Mouse (Mus musculus) adrenal gland, adult 8-10 months (tissue): Measurements from ENCODE around the gene Hsd11b2. TPM values are rescaled to one million over a fixed set of nuclear protein-coding genes. Genes with fewer than 3 reads are reported as not detected.

Source experiments
- DNase-seq: peaks from one replicate; pipeline ENCODE4 v3.0.0; 2022
- total RNA-seq, 4 experiments: library from RNA; stranded (reverse); gene quantifications; 2 replicates each; pipeline ENCODE4 v1.2.4; 2022

Hsd11b2 gene
- total RNA-seq, result under 1 TPM; 0.56 to 0.98 (median 0.82) TPM

DNA sequence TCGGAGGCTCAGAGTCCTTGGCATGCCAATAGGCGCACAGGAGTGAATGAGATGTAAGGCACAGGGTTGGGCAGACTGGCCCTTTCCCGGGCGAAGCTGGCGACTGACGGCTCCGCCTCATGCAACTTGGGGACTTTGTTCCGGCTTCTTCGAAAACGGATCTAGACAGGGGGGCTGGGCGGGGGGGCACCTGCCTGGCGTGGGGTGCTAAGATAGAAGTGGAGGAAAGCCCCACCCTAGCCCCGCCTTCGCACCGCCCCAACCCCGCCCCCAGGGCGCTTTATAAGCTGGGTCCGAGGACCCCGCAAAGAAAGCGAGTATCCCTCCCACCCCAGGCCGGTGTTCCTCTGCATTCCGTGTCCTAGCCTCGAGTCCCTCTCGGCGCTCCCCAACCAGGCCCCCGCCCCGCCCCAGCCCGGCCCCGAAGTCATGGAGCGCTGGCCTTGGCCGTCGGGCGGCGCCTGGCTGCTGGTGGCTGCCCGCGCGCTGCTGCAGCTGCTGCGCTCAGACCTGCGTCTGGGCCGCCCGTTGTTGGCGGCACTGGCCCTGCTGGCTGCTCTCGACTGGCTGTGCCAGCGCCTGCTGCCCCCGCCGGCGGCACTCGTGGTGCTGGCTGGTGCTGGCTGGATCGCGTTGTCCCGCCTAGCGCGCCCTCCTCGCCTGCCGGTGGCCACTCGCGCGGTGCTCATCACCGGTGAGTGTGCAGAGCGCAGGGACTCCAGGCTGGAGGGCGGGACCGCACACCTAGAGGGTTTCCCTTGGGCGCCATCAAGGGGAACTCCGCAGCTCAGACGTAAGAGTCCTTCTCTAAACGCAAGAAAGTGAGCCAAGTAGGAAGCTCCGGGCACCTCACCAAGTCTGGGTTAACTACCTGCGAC is at the start of gene Hsd11b2:
Hsd11b2 (plus strand) TSS at position 320 of the 878 bp plus-strand sequence.
- DNase-seq, result no peak

DNA sequence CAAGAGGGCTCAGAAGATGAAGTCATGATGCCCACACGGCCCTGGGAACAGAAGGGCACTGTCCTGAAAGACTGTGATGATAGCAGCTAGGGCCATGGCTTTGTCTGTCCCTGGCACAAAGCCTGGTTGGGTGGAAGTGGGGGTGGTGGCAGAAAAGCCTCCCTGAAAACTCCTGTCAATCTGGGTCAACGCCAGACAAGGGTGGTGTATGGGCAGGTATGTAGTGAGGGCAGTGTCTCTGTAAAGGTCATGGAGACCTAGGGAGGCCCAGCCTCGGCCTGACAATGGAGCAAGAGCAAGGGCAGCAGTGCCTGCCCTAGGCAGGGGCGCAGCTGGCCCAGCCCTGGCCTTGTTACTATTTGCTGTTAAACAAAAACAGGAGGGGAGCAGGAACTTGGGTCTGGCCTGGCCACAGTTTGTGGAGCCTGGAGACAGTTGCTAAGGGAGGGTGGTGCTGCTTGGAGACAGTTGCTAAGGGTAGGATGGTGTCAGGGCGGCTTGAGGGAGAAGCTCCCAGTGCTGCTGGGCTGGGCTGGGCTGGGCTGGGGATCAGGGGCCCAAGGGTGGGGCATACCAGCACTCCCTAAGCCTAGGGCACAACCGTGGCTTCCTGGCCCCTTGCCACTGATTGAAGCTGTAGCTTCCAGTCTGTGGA is 49.4 kb upstream of the Hsd11b2 start:
- no peak for DNase-seq

DNA sequence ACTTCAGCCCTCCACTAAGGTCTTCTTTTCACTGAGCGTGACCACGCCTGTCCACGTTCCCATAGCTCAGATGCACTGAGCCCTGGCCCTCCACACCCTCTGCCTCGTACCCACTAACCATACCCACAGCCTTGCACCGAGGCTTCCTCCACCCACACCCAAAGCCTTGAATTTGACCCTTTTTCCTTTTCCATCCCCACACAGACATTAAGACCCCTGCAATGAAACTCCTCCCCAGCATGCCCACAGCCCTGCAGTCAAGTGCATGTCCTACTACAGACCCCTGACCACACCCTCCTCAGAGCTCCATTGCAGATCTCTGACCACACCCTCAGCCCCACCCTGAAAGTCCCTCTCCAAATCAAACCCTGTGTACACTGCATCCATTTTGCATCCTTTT is 48.7 kb upstream of the Hsd11b2 start:
- no peak for DNase-seq

DNA sequence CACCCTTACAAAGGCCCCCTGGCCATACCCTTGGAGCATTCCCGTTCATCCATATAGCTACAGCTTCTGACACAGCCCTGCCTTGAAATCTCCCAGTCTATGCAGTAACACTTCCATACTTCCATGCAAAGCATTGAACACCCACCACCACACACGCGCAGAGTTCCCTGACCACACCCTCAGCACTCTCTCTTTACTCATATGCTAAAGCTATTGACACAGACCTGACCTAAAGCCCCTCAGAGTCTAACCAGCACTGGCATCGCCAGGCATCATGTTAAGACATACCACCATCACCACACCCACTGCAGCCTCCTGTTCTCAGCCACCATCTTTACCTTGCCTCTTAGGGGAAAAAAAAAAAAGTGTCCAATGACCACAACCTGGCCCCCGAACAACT is 48.3 kb upstream of the Hsd11b2 start:
- no peak for DNase-seq

DNA sequence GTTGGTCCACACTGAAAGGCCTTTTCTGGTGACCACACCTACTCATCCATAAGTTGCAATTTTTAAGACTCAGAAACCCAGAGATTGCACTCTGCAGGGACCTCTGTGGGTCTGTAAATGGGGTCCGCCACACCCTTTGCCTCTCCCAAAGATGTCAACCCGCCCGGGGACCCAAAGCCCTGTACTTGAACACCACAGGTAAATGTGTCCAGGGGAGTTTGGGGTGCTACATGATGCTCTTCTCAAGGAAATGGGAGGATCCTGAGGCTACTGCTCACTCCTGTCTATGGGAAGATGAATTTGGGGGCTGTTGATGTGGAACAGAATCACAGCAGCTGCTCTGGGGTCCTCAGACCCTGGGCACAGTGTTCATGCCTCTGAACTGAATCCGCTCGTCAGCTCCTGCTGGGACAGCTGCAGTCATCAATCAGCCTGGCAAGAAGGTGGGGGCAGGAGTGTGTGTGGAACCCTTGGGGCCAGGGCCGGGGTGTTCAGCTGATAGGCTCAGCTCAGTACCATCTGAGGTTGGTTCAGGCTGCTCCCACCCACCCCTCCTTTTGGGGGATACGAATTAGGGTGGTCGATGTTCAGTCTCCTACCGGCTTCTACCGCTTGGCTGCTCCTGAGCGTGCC is 47.8 kb upstream of the Hsd11b2 start:
- no peak for DNase-seq

DNA sequence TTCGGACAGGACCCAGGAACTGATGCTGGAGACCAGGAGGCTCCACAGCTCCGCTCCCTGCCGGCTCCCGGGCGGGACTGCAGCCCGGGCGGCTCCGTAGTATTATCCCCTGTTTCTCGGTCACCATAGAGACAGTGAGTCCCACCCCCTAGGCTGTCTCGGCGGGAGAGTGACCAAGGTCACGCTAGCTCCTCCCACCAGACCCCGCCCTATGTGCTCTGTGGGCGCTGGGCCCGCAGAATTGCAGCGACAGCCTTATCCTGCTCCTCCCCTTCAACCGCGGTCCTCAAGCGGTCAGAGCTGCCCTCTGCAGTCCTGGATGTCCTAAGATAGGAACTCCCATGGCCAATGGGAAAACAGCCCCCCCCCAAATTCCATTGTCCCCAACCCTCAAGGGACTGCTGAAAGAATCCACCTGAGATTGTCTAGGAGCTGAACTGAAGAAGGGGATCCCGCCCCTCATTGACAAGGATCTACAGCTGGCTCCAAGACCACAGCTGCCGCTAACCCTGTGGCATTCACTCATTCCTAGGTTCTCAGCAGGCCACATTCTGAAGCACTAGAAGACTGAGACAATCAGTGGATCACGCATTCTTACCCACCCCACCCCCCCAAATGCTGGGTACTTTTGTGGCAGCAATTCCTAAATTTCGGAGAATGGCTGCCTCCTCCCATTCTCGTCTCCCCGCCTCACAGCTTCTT is 47.1 kb upstream of the Hsd11b2 start, which contains the start of gene Tppp3:
Tppp3 (minus strand) TSS at position 213 of the 702 bp plus-strand sequence.
- DNase-seq, result peak; percentile 90

DNA sequence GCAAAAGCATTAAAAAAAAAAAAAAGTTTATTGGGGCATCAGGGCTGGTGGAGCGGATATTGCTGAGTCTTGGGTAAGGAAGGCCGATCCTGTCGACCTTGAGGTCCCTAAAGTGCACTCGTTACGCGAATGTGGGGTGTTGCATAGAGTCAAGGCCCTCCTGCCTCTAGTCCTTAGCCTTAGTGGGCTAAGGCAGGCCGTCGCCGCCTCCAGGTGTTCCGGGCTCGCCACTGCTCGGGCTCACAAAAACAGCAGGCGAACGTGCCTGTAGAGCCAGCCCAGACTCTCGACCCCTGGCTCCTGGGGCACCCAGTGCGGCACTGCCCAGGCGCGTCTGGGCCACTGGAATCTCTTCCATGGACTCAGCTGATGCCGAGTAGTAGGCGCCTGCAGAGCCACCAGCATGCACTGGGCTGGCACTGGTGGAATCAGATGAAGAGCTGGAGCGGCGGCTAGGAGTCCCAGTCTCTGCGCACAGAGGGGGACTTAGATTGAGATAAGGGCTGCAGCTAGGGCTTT is 46.1 kb upstream of the Hsd11b2 start:
- DNase-seq, result no peak

DNA sequence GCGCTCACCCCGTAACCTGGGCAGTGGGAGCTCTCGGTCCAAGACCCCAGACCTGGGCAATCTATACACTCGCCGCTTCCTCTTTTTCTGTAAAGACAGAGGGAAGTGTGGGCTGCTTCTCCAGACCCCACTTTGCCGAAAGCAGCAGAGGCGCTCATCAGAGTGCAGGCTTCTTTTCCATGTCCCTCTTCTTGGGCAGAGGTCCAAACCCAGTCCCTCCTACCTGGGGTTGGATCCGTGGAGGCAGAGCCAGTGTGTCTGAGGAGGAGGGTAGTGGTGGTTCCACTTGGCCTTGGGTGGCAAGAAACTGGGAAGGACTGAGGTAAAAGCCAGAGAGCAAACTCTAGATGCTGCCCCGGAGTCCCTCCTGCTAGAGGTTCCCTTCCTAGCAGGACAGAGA is 45.6 kb upstream of the Hsd11b2 start:
- no peak for DNase-seq

DNA sequence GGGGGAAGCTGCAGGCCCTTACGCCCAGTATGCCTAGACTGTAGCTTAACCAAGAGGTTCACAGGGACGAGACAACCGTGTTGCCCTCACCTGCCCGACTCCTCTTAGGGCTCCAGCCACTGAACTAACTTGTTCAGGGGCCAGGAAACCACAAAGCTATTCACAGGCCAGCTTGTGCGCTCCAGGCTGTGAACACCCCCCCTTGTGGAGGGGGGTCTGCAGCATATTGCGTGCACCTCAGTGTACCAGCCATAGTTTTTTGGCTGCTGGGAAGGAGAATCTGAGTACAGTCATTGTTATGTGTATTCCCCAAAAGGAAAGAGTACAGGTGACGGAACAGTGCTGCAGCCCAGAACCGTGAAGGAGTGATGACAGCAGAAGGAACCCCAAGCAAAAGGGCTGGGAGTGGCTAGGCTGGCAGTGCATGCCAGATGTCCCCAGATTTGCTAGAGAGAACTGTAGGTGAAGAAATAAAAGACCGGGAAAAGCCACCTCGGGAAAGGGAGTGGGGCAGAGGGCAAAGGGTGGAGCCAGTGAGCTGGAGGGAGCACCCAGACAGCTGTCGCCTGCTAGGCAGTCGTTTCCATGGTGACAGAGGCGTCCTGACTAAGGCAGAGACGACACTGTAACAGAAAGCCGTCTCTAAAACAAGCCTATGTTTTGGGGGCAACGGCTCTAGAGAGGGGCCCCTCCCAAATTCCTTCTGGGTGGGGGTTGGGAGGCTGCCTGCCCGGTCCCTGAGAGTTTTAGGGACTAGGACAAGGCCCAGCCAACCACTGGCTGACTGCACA is 44.5 kb upstream of the Hsd11b2 start:
- DNase-seq, result no peak

DNA sequence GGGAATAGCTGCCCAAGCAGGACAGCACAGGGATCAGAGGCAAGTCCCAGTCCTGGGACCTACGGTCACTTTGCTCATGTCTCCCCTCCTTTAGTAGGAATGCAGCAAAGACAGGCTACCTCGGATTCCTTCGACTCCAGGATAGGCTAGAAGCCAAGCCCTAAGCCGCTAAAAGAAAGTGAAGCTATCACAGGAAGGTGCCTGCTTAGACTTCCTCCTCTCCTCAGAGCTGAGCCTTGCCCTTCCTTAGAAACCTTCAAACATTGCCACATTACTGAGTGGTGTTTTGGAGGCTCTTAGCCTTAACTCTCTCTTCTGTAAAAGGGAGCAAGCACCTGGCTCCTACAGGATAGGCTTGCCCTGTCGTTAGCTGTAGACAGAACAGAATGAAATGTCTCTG is 43.9 kb upstream of the Hsd11b2 start:
- DNase-seq, result no peak

DNA sequence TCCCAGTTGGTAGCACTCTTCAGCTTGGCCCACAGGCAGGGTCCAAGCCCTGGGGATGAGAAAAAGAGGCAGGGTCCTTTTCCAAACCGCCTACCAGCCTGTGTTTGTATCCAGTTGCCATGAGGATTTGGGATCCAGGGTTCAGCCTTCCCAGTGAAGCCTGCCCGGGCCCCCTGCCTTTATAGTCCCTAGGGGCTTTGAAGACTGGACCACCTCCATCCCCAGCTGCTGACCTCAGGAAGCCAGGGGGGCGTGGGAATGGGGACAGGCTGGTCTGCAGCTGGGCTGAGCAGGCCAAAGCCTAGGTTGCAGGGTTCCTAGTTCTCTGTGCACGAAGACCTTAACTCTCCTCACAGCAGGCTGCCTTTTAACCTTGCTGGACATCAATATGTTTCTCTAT is 43.3 kb upstream of the Hsd11b2 start:
- DNase-seq, result no peak

DNA sequence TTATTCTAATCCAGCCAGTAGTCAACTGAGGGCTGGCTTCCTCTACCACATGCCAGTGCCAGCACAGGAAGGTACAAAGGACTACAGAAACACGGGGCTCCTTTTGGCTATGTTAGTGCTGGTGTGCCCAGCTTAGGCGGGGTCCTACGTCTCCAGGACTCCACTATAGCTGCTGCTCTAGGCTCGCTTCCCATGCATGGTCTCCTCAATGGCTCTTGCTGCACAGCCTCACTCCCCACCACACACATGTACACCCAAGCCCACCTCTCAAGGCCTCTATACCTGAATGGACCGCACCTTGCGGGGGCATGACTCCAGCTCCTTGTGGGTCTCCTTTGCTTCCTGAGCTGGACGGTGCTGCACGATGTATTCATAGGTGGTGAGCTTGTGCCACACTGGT is 42.8 kb upstream of the Hsd11b2 start:
- DNase-seq, result no peak

DNA sequence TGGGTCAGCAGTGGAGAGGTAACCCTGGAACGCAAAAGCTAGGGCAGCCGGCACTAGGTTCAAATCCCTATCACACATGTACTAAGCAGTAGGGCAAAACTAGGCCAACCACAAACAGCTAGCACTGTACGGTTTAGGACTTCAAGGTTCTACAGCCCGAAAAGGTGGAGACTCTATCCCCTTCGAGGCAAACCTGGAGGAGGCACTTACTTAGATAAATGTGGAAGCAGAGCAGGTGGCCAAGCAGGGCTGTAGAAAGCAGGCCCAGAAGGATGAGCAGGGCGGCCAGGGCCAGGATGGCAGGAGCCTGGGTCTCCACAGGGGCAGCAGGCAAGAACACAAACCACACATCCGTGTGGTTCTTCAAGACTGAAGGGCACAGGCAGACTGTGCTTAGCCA is 42.4 kb upstream of the Hsd11b2 start:
- DNase-seq, result no peak

DNA sequence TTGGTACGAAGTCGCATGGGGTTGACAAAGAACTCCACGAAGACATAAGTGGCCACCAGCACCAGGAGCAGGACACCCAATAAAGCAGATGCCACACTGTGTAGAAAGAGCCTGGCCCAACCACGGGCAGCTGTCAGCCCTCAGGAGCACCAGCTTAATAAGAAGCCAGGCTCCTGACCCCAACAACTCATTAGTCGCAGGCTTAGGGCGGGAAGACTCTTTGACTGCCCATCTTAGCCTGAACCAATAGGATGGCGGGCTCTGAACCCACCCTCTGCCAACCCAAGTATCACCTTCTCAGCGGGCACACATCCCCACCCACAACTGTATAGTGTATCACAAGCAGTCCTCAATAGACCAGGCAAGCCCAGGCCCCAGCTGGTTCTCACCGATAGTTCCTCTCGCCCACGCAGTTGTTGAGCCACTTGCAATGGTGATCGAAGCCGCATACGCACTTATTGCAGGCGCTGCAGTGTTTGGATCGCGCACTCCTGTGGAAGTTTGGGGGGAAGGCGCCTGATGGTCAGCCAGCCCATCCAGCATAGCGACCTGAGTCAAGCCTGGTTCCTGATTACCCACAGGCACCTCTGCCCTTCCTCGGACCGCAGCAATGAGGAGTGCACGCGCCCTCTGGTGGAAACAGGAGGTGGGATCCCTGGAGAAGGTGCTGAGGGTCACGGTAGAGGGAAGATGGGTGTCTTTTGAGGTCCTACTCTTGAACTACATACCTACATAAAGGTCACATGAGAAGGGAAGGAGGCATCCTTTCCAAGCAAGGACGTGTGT is 41.7 kb upstream of the Hsd11b2 start:
- no peak for DNase-seq

DNA sequence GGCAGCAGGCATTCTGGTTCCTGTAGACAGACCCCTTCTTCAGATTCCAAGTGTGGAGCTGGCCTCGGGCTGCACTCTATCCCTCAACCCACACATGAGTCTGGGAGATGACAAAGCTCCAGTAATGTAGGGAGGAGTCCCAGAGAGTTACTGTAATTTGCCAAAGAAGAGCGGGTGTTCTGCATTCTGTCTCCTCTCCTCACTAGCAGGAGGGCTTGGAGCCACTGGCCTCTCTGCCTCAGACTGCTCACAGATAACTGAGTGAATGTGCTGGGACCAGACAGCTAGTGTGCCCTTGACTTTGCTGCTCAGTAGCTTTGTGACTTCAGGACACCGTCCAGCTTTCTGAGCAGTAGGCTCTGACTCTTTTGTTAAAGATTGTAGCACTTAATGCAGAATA is 40.8 kb upstream of the Hsd11b2 start:
- no peak for DNase-seq

DNA sequence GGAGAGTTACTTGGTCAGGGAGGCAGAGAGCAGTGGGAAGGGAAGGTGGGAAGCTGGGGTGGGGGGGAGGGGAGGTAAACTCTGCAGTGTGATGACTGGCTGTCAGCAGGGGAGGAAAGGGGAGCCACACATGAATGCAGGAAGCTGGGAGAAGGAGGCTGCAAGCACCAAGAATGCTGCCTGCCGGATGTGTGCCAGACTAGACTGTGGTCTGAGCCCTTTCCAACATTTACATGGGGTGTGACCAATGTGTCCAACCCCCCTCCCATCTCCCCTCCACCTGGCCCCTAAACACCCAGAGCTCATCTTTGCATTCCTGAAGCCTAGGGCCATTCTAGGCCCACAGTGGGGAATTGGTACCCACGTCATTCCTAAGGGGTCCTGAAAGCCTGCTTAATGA is 37.5 kb upstream of the Hsd11b2 start:
- no peak for DNase-seq

DNA sequence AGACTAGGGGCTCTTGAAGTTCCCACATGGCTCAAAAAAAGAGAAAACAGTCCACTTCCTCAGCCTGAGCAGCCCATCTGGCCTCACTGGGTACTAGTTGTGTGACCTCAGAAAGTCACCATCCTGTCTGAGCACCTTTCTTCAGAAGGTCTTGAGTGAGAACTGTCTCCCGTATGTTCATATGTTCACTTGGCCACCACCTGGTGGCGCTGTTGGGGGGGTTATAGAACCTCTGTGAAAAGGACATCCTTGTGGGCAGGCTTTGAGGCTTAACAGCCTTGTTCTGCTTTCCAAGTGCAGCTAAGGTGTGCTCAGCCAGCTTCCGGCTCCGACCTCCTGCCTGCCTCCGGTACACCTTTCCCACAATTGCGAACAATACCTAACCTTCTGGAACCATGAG is 37.1 kb upstream of the Hsd11b2 start:
- DNase-seq, result no peak

DNA sequence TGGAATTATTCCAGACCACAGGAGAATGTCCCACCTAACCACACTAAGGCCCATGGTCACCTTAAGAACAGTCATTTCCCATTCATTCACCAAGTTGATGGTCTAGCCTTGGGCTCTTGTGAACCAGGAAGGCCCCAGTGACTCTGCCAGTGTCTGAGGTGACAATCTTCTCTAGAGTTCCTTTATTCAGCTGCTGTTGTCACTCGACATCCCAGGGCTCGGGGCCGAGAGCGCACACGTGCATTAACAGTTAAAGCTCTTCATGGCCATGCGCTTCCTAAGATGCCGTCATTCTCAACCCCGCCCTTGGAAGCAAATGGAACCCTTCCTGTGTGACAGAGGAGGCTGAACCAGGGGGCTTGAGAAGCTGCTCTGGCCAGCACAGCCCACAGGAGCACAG is 36.4 kb upstream of the Hsd11b2 start:
- DNase-seq, result no peak

DNA sequence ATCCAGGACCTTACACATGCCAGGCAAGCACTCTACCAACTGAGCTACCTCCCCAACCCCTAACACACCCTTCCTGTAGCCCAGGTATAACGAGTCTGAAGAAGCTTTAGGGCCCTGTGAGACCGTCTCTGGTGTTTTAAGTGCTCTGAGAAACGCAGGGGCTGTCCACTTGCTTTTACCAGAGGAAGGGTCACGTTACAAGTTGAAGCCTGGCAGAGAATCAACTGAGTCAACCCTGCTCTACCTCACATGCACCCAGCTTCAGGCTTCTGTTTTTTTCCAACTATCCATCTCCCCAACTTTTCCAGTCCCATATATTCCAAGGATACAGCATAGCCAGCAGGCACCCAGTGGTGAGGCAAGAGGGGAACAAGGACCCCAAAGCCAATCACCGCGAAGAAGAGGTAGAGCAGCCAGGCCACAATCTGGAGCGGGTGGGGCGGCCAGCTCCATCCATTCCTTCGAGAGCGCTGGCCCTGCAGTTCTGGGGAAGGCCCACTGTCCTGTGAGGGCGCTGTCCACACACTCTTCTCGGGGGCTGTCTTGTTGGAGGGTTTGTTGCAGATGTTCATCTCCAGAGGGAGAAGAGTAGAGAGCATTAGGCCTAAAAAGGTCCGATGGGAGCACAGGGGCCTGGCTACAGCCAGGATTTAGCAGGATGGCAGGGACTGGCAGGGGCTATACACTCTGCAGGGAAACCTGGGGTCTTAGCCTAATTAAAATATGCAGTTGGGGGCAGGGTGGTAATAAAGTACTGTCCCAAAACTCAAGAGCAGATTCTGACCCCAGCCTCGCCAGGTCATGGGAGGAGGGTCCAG is 35.1 kb upstream of the Hsd11b2 start:
- DNase-seq, result no peak

DNA sequence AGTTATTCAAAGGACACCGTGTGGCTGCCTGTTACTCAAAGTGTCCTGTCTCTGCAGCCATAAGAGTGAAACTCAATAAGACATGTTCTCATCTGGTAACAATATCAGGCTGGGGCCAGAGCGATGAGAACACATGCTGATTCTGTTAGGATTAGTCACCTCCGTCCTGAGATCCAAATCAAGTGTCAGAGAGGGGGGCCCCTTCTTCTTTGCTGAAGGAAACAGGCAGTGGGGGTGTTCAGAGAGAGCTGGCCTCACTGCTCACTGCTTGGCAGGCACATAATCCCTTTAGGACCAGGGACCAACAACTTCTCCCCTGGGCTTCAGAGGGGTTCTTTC is 34.6 kb upstream of the Hsd11b2 start:
- DNase-seq, result no peak
